Mouse (Mus musculus) limb, embryonic 15.5 days (tissue): ENCODE measurements around the gene Pkn1. TPM values are rescaled to one million over a fixed set of nuclear protein-coding genes. Genes with fewer than 3 reads are reported as not detected.
A peak's percentile ranks its signal among the peaks of the same experiment; 100 is the strongest.

Source experiments
- ATAC-seq: fragments of 200-750 bp; cut with Nextera tagmentation; 2 replicates; pipeline ENCODE4 v1.8.0; 2017; ENCODE audit warnings: low read depth, moderate TSS enrichment; ENCODE audit not compliant: insufficient number of reproducible peaks, low FRiP score, low TSS enrichment
- H3K27ac ChIP-seq: fragments of 300-500 bp; sonication (generic); 2 replicates; pipeline ENCODE4 v1.5.1; 2015; ENCODE audit warnings: moderate library complexity, mild to moderate bottlenecking, inconsistent platforms
- H3K27me3 ChIP-seq: fragments of 300-500 bp; sonication (generic); 2 replicates; pipeline ENCODE4 v1.6.1; 2015; ENCODE audit warnings: inconsistent platforms
- H3K36me3 ChIP-seq: fragments of 300-500 bp; sonication (generic); 2 replicates; pipeline ENCODE4 v1.6.1; 2015; ENCODE audit warnings: inconsistent platforms
- H3K4me1 ChIP-seq: fragments of 300-500 bp; sonication (generic); 2 replicates; pipeline ENCODE4 v1.6.1; 2015; ENCODE audit warnings: inconsistent platforms
- H3K4me2 ChIP-seq: fragments of 300-500 bp; sonication (generic); 2 replicates; pipeline ENCODE4 v1.6.1; 2015; ENCODE audit warnings: mild to moderate bottlenecking, inconsistent platforms
- H3K4me3 ChIP-seq: fragments of 300-500 bp; sonication (generic); 2 replicates; pipeline ENCODE4 v1.5.1; 2015; ENCODE audit warnings: mild to moderate bottlenecking, inconsistent platforms
- H3K9ac ChIP-seq: fragments of 300-500 bp; sonication (generic); 2 replicates; pipeline ENCODE4 v1.6.1; 2015; ENCODE audit warnings: inconsistent platforms
- H3K9me3 ChIP-seq: fragments of 300-500 bp; sonication (generic); 2 replicates; pipeline ENCODE4 v1.6.1; 2016; ENCODE audit warnings: inconsistent platforms
- WGBS: fragments of 180-500 bp; shearing (Covaris S2); methylation state at CpG from one replicate; pipeline ENCODE4 v1.1.7; 2015; 5-methylcytosine and 5-hydroxymethylcytosine counted together
- polyA plus RNA-seq: library from polyadenylated mRNA; unstranded; fragments of >200 nt; fragmentation: Nextera tagmentation; extraction: Ambion mirVana; gene quantifications from 2 replicates; pipeline ENCODE4 v1.2.1, GENCODE M21; 2015

Pkn1 gene
- polyA plus RNA-seq, 1 experiment from 2014 or later, result 20.0 TPM

DNA sequence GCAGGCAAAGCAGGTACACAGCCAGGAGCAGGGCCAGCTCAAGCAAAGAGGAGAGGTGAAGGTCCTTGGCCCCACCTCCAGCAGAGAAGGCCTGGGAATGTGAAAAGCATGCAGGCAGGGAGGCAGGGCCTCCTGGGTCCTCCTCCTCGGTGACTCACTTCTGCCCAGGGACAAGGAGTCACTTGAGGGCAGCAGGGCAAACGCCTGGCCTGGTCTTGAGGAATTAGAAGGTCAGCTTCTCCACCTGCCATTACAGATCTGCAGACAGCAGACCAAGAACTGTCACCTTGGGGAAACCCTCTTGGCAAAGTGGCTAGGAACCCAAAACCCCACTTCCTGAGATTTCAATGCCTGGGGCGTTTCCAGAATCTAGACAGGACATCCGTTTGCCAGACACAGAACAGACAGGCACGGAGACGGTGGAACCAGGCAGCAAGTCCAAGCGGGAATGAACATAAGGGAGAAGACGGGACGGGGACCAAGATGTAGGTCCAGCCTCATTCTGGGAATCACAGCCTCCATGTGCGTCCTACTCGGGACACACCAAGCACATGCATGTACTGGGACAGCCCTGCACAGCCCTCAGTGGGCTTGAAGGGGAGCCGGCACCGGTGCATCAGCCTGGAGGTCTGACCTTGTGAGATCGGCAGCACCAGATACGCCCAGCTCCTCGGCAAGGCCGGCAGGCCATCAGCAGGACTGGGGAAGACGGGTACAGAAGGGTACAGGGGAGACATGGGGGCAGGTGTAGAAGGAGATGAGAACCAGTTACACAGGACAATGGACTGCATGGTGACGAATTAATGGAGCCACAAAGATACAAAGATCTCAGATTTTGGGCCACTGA, 1.4 kb downstream of the Pkn1 start:
- peak overlapping the region; percentile 90 for H3K4me2 ChIP-seq
- peaks cover 2% of the 10 kb centered on the region for H3K36me3 ChIP-seq
- peak overlapping the region; percentile 5; the same call in 1 of the 2 replicates for H3K9ac ChIP-seq
- H3K27me3 ChIP-seq, result no peaks in the 10 kb centered on the region
- H3K4me1 ChIP-seq, result peaks cover 34% of the 10 kb centered on the region
- no peaks in the 10 kb centered on the region for H3K9me3 ChIP-seq
- ATAC-seq, result no peak
- H3K4me3 ChIP-seq, result peak overlapping the region; percentile 89
- 45% methylated on average over 19 of the region's 19 CpGs for WGBS
- peak overlapping the region; percentile 19; the same call in 1 of the 2 replicates for H3K27ac ChIP-seq

DNA sequence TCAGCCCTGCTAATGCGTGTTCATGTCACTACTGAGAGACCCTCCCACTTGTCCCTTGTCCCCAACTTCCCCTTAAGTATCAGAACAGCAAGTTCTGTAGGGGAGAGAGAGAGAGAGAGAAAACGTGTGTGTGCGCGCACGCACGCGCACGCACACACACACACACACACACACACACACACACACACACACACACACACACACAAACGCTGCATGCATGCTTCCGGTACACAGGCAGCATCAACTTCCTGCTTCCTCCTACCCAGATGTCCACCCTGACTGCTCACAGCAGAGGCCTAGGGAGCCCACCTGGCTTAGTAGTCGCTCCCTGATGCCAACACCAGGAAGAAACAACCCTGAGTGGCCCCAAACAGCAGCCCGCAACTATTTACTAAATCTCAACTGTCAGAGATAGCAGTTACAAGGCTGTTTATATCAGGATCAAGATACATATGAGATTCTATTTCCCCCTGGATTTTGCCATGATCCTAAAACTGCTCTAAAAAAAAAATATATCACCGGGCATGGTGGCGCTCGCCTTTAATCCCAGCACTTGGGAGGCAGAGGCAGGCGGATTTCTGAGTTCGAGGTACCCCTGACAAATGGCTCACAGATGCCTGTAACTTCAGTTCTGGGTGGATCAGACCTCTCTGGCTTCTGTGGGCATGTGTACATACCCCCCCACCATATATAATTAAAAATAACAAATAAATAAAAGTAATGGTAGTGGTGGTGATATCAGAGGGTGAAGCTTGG, 3.5 kb downstream of the Pkn1 start:
- ATAC-seq, result no peak
- WGBS, result 80% methylated on average over 17 of the region's 17 CpGs
- H3K27ac ChIP-seq, result no peak overlapping the region

DNA sequence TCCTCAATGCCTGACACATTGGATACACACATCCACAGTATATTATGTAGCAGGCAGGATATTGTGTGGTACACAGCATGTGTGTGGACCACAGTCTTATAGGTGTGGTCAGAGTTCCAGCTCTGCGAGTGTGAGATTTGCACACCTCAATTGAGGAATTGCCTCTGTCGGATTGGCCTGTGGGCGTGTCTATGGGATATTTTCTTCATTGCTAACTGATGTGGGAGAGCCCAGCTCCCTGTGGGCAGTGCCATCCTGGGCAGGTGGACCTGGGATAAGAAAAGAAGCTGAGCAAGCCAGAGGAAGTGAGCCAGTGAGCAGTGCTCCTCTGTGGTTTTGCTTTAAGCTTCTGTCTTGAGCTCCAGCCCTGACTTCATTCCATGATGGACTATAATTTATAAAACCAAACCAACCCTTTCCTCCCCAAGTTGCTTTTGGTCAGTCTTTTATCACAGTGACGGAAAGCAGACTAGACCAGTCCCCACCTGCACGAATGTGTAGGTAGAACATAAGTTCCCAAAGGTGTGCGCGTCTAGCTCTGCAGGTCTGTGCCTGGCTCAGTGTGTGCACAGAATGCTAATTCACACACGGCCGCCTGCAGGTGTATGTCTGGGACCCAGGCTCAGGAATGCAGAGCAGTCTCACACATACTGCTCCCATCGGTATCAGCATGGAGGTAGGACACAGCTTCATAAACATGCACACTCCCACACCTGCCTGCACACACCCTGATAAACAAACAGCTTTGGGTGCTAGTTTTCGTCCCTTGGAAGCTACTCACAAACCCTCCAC, 4.4 kb downstream of the Pkn1 start:
- ATAC-seq, result no peak
- Histone ChIP-seq H3K27me3 (no peaks in the 10 kb centered on the region), H3K4me1 (peaks cover 30% of the 10 kb centered on the region), H3K9me3 (no peaks in the 10 kb centered on the region), H3K9ac (no peak overlapping the region), H3K27ac (no peak overlapping the region), H3K36me3 (peaks cover 27% of the 10 kb centered on the region), H3K4me3 (no peak overlapping the region), H3K4me2 (no peak overlapping the region)
- 75% methylated on average over 11 of the region's 11 CpGs for whole genome bisulfite sequencing

More for the DNA sequence above, 3.5 kb downstream of the Pkn1 start:
- H3K4me3 ChIP-seq, result no peak overlapping the region
- no peaks in the 10 kb centered on the region for H3K9me3 ChIP-seq
- no peak overlapping the region for H3K9ac ChIP-seq
- no peaks in the 10 kb centered on the region for H3K27me3 ChIP-seq
- H3K4me2 ChIP-seq, result no peak overlapping the region
- peaks cover 22% of the 10 kb centered on the region for H3K36me3 ChIP-seq
- H3K4me1 ChIP-seq, result peaks cover 34% of the 10 kb centered on the region

DNA sequence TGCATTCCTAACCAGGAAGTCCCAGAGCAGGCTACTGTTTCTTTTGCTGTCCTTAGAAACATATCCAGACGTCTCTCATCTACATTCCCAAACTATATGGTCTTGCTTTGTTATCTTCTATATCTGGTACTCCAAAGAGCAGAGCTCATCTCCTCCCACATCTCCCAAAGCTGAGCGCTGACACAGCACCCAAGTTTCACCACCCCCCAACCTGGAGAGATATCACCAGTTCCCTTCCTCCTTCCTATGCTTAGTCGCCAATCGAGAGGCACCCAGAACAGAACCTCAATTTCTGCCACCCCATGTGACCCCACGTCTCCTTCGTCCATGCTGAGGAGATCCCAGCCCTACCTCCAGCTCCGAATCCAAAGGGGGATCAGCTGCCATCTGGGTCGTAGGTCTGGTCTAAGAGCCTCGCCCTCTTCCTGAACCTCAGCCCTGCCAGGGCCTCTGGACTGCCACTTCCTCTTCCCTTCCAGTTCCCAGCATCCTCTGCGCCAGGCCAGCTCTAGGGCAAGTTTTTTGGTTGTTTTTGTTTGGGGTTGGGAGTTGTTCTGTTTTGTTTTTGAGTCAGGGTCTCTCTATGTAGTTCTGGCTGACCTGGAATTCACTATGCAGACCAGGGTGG, 5.3 kb downstream of the Pkn1 start:
- 79% methylated on average over 10 of the region's 10 CpGs for WGBS
- H3K9ac ChIP-seq, result no peak overlapping the region
- no peaks in the 10 kb centered on the region for H3K9me3 ChIP-seq
- no peaks in the 10 kb centered on the region for H3K27me3 ChIP-seq
- no peak overlapping the region for H3K4me3 ChIP-seq
- peaks cover 24% of the 10 kb centered on the region for H3K4me1 ChIP-seq
- no peak for ATAC-seq
- H3K27ac ChIP-seq, result no peak overlapping the region
- H3K36me3 ChIP-seq, result peaks cover 31% of the 10 kb centered on the region
- no peak overlapping the region for H3K4me2 ChIP-seq

DNA sequence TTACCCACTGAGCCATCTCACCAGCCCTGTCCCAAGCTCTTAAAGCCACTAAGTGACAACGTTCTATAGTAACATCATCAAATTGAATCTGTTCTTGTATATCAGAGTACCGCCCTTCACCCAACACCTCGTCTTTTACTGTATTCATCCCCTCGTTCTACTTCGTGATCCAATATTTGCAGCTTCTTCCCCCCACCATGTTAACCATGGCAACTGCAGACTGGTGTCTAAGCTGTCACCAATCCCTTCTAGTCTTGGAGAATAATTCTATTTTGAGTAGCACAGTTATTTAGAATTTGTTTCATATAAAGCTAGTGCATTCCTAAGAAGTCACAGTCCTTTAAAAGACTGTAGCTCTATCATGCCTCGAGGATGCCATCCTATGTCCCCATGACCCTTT, 9.7 kb downstream of the Pkn1 start:
- Histone ChIP-seq H3K27ac (no peak overlapping the region), H3K27me3 (no peaks in the 10 kb centered on the region), H3K4me2 (no peak overlapping the region), H3K4me3 (no peak overlapping the region), H3K36me3 (peaks cover 63% of the 10 kb centered on the region), H3K9ac (no peak overlapping the region), H3K9me3 (no peaks in the 10 kb centered on the region), H3K4me1 (no peaks in the 10 kb centered on the region; the same call in 1 of the 2 replicates)
- no peak for ATAC-seq
- WGBS, result 87% methylated on average over 6 of the region's 6 CpGs

DNA sequence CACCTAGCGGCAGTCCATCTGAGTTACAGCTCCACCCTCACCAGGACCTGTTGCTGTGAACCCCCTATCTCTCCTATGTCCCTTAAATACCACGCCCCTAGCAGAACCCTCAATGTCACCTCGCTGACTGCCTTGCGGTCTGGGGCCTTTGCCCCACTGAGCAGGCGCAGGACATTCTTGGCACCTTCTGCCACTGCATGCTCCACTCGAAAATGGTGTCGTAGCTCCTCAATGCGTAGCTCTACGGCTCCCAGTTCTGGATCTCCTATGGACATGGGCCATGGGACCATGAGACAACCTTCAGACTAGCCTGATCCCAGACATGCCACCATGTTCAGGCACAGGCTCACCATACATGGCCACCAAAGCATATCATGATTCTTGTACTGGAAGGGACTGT, 14.5 kb downstream of the Pkn1 start:
- Histone ChIP-seq H3K4me1 (peaks cover 13% of the 10 kb centered on the region), H3K9ac (no peak overlapping the region), H3K9me3 (no peaks in the 10 kb centered on the region), H3K4me3 (no peak overlapping the region), H3K27ac (no peak overlapping the region), H3K36me3 (peaks cover 61% of the 10 kb centered on the region), H3K4me2 (no peak overlapping the region), H3K27me3 (no peaks in the 10 kb centered on the region)
- WGBS, result 95% methylated on average over 9 of the region's 9 CpGs
- no peak for ATAC-seq

DNA sequence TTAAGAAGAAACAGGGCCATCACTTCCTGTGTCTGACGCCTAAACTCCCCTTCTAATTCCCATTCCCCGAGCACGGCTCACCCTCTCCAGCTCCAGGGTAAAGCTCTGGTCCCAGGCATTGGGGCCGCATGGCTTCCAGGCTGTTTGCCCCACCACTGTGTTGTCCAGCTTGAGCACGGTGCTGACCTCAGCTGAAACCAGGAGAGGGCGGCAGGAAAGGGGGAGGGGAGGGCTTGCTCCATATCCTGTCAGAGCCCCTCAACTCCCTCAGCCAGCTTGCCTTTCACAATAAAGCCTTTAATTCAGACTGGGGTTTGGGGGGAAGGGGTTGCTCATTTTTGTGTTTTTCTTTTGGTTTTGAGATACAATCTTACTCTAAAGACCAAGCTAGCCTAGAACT, 17.9 kb downstream of the Pkn1 start:
- no peaks in the 10 kb centered on the region for H3K9me3 ChIP-seq
- 14% methylated on average over 6 of the region's 6 CpGs for WGBS
- no peak overlapping the region for H3K4me2 ChIP-seq
- peaks cover 13% of the 10 kb centered on the region for H3K4me1 ChIP-seq
- H3K36me3 ChIP-seq, result peaks cover 70% of the 10 kb centered on the region
- peak overlapping the region; percentile 77 for H3K27ac ChIP-seq
- no peak for ATAC-seq
- no peaks in the 10 kb centered on the region for H3K27me3 ChIP-seq
- H3K9ac ChIP-seq, result no peak overlapping the region
- no peak overlapping the region for H3K4me3 ChIP-seq

DNA sequence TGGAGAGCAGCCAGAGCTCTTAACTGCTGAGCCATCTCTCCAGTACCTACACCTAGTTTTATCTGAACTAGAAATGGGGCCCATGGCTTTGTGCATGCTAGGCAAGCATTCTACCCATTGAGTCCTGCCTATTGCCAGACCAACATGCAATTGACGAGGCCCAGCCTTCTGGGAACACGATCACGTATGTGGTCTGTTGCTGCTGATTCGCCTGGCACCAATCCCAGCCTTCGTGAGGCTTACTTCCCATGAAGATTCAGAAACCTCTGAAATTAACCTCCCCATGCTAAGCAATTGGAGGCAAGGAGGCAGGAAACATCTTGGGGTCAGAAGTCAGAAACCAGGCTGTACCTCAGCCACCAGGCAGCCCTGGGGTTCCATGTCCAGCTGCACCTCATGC, 18.4 kb downstream of the Pkn1 start:
- H3K9ac ChIP-seq, result no peak overlapping the region
- no peaks in the 10 kb centered on the region for H3K27me3 ChIP-seq
- no peak for ATAC-seq
- H3K4me3 ChIP-seq, result no peak overlapping the region
- peaks cover 13% of the 10 kb centered on the region for H3K4me1 ChIP-seq
- H3K27ac ChIP-seq, result peak overlapping the region; percentile 77
- no peaks in the 10 kb centered on the region for H3K9me3 ChIP-seq
- H3K36me3 ChIP-seq, result peaks cover 69% of the 10 kb centered on the region
- WGBS, result 50% methylated on average over 5 of the region's 5 CpGs
- no peak overlapping the region for H3K4me2 ChIP-seq

DNA sequence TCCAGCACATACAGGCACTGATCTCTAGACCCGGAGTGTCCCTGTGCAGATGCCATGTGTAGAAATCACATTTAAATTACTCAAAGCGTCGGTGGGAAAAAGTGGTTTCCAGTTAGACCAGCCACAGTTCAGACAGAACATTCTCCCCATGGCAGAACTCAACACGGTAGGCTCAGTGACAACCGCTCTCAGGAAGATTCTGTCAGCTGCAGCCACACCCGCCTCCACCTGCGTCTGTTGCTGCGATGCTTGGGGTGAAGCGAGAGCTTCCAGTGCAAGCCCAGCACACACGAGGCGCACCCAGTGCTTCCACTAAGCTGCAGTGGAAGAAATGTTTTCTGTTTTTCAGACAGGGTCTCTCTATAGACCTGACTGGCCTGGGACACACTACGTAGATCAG, 19.1 kb downstream of the Pkn1 start:
- no peak overlapping the region for H3K4me2 ChIP-seq
- no peak overlapping the region for H3K9ac ChIP-seq
- no peak overlapping the region for H3K27ac ChIP-seq
- H3K9me3 ChIP-seq, result no peaks in the 10 kb centered on the region
- no peak for ATAC-seq
- no peaks in the 10 kb centered on the region for H3K27me3 ChIP-seq
- H3K4me1 ChIP-seq, result peaks cover 13% of the 10 kb centered on the region
- no peak overlapping the region for H3K4me3 ChIP-seq
- peaks cover 64% of the 10 kb centered on the region for H3K36me3 ChIP-seq
- 80% methylated on average over 12 of the region's 12 CpGs for WGBS

DNA sequence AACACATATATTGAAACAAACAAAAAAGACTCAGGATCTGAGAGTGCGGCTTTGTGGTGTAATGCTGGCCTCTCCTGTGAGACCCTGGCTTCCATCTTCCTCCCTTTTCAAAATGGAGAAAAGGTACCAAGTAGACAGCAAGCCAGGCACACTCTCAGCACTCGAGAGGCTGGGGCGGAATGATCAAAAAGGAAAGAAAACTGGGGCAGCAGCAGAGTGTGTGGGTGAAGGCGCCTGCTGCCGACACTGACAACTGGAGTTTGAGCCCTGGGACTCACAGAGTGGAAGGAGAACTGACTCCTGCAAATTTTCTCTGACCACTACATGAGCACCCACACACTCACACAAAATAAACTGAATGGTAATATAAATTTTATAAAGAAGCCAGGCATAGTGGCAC, 24.5 kb downstream of the Pkn1 start:
- Histone ChIP-seq H3K27me3 (no peaks in the 10 kb centered on the region), H3K36me3 (peaks cover 79% of the 10 kb centered on the region), H3K9ac (no peak overlapping the region), H3K4me1 (no peaks in the 10 kb centered on the region), H3K27ac (no peak overlapping the region), H3K4me3 (no peak overlapping the region), H3K4me2 (no peak overlapping the region), H3K9me3 (no peaks in the 10 kb centered on the region)
- WGBS, result 82% methylated on average over 5 of the region's 5 CpGs
- ATAC-seq, result no peak

DNA sequence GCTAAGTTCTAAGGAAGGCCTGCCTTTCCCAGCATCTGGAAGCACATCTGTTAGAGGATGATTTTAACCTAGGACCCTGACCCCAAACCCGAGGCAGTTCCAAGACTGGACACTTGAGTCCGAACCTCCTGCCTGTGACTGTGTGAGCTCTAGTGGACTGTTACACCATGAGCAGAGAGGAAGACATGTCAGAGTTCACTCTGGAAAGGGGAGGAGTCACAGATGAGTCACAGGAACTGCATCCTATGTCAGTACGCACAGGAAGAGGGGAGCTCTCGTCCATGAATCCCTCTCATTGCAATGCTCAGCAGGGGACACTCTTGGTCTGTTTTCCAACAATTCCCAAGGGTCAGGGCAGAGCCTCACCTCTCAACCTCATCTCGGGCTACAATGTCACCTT, 26.0 kb downstream of the Pkn1 start:
- Histone ChIP-seq H3K4me1 (peaks cover 9% of the 10 kb centered on the region), H3K36me3 (peaks cover 69% of the 10 kb centered on the region), H3K27me3 (no peaks in the 10 kb centered on the region), H3K9me3 (no peaks in the 10 kb centered on the region), H3K4me2 (no peak overlapping the region), H3K9ac (no peak overlapping the region), H3K4me3 (no peak overlapping the region), H3K27ac (no peak overlapping the region)
- ATAC-seq, result no peak
- 63% methylated on average over 5 of the region's 5 CpGs for WGBS
